Mouse (Mus musculus) heart, postnatal 0 days (tissue): Measurements from ENCODE around the gene Atpif1.

Source experiments
- CTCF ChIP-seq: IDR thresholded peaks from 2 replicates; pipeline ENCODE4 v1.5.1; 2016; ENCODE audit warnings: antibody characterized with exemption, control low read depth, low read depth
- EP300 ChIP-seq: IDR thresholded peaks from 2 replicates; pipeline ENCODE4 v1.6.1; 2016; ENCODE audit warnings: antibody characterized with exemption, low read depth

GRCm38 (mm10) chr4:132532981-132533916, at the start of gene Atpif1:
- TF ChIP-seq EP300 (no peak), CTCF (no peak)
